Mouse (Mus musculus) c-Kit-positive CD71-positive TER-119-positive erythroid progenitor cells, embryonic 14.5 days (primary cell): ENCODE measurements around the gene Pigv.
"Not testable (repeated sequence)": the region's sequence is repeated elsewhere in the genome, so short reads cannot be mapped to it uniquely, and the experiment has no call there.

ENCODE experiments used
- DNase-seq: peaks from one replicate; pipeline ENCODE4 v3.0.0-alpha.2; 2013; ENCODE audit warnings: low spot score

The Pigv gene

DNA sequence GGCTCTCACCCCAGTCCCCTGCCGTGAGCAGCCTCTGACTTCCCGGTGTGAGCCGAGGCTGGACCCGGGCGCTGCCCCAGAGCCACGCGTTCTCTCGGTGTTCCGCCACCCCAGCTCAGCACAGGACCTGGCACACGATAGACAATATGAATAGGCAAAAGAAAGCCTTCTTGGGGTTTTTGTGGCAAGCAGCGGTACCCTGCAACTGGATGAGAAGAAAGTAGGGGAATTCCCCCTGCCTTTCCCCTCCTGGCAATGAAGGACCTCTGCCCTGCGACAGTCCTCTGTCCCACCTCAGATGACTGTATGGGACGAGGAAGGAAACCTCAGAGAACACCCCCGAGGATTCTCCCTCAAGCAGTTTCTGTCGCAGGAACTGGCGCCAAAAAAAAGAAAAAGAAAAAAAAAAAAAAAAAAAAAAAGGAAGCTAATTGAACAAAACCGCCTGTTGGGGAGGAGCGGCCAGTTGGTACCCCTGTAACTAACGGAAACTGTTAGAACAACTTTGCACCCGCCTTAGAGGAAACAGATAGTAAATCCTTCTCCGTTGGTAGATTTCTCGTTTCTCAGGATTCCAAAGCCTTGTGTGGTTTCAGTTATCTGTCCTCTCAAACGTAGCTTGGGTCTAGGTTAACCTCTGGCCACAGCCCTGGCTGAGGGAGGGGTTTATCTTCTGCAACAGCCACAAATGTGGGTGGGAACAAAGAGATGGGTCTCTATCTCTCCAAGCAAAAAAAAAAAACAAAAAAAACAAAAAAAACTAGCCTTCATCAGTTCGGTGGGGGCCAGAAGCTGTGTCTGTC lies 599 bp upstream of the Pigv start:
- peak; percentile 77 for DNase-seq

DNA sequence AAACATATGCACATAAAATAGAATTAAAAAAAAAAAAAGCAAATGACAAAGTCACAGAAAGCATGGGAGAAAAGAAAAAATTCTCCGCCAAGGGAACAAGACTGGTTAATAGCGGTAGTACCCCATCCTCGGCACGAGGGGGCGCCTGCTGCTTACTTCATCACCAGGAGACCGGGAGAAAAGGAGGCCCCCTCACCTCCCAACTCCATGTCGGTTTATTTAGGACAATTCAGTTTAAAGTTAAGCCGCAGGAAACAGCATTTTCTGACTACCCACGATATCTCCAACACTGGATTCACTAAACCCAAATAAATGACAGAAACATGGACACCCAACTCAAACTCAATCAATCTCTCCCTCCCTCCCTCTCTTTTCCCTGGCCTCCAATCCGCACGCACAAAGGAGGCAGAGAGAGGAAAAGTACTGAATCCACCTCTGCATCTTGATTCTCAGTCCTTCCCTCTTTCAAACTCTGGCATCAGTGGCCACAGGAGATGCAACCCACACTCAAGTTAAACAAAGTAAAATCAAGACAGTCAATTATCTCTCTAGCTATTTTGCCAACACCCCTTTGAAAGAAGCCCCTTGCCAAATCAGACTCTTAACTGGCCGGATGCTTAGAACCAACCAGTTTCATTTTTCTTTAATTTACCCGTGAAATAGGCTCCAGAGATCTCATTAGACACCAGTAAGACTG lies 1.1 kb downstream of the Pigv start:
- DNase-seq: peak; percentile 77

GRCm38 (mm10) chr4:133669652-133670210 lies 2.7 kb downstream of the Pigv start:
- DNase-seq: no peak

DNA sequence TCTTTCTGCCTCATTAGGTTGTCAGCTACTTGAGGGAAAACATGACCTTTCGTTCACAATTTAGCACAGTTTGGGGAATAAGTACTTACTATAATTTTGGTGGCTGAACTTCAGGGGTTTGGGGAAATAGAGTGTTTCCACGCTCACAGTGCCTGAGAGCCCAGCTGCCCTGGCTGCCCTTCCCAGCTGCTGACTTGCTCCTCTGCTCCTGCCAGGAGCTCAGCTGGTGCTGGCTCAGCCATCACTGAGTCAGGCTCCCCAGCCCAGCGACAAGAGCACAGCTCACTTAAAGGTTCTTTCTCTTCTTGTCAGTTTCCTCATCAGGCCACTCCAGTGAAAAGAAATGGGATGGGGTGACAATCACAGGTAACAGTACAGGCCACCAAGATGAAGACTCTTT lies 3.9 kb downstream of the Pigv start:
- no peak for DNase-seq

GRCm38 (mm10) chr4:133666199-133666598 lies 6.2 kb downstream of the Pigv start:
- no peak for DNase-seq

GRCm38 (mm10) chr4:133665118-133665517 lies 7.3 kb downstream of the Pigv start:
- no peak for DNase-seq

GRCm38 (mm10) chr4:133662945-133663344 lies 9.5 kb downstream of the Pigv start:
- no peak for DNase-seq

DNA sequence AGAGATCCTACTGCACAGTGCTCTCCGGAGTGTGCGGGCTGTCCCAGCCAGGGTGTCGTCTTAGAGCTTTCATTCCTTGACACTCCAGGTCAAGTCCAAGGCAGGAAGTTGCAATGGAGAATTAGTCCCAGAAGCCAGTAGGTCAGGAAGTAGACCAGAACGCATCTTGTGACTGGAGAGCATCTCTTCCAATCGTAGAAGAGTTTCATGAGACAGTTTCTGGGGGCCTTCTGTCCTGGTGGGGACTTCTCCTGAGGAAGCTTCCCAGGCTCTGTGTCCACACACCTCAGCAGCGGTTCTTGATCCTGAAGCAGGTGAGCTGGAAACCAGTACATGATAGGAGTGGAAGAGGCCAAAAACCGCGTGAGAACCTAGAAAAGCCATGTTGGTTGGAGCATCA lies 10.0 kb downstream of the Pigv start:
- DNase-seq: no peak

DNA sequence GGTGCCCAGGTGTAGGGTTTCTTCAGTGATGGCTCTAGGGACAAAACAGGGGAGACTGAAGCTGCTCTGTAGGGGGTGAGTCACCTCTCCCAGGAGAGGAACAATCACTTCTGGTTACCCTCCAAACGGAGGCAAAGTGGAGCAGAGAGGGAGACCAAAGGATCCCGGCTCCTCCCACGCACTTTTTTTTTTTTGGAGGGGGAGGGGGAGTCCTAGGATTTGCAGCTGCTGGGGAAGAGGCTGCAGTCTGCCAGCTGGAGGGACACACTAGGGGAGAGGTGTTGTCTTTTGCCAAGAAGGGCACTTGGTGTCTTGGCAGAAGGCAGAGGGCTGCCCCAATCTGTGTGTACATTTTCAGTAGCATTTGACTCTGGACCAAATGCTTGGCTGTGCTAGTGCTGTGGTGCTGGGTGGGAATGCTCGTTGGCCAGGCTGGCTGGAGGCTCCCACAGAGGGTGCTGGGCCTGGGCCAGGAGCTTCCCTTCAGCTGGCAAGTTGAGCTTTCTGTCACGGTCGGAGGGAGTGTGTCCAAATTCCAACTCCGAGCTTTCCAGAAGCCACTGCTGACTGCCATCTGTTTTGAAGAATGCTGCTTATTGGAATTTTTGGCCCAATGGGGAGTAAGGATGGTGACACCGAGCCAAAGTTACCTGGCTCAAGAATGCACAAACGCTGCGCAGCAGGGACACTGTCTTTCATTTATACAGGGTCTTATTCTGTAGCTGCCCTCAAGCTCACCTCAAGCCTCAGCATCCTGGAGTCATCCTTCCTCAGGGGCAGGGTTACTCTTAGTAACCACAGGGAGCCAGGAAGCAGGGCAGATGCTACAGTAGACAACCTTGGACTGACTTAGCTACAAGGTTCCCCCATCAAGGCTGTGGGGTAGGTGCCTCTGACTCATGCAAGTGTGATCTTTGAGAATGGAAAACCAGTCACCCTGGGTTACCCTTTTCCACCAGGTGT lies 12.0 kb downstream of the Pigv start:
- no peak for DNase-seq

DNA sequence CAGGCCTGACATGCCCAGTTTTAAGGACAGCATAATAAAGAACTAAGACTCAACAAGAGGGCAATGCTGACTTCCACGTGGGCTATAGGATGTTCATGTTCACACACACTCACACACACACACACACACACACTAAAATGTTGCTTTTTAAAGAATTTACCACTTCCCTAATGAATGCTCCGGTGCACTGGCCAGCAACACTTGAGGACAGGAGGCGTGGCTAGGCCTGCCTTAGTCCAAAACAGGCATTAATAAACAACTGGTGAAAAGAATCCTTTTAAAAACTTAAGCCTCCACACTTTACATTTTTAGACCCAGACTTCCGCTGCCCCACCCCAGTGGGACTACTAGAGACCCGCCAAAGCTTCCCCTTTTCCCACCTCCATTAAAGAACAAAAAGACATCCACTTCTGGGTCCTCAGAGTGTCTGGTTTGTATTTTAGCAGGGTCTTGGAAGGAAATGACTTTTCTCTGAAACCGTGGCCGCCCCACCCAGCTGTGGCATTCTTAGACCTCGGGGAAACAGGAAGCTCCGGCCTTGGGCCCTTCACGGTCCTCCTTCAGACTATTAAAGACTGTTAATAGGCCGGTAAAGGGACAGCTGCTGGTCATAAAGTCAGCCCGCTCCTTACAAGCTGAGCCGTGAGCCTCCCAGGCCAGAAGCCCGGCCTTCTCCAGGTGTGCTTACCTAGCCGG lies 12.8 kb downstream of the Pigv start:
- DNase-seq: no peak

DNA sequence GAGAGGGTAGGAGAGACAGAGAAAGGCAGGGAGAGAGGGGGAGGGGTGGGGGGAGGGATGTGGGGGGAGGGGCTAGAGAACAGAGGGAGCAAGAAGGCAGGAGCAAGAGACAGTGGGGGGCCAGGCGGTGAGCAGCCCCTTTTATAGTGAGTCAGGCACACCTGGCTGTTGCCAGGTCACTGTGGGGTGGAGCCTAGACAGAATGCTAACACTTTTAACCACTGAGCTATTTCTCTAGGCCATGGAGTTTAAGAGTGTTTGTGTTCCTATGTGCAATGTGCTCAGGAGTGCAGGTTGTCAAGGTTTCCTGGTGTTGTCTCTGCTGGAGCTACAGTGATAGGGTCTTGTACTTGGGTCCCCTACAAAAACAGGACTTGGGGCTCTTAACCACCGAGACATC lies 13.7 kb downstream of the Pigv start:
- DNase-seq: no peak

GRCm38 (mm10) chr4:133657829-133658458 lies 14.5 kb downstream of the Pigv start:
- DNase-seq: no peak

DNA sequence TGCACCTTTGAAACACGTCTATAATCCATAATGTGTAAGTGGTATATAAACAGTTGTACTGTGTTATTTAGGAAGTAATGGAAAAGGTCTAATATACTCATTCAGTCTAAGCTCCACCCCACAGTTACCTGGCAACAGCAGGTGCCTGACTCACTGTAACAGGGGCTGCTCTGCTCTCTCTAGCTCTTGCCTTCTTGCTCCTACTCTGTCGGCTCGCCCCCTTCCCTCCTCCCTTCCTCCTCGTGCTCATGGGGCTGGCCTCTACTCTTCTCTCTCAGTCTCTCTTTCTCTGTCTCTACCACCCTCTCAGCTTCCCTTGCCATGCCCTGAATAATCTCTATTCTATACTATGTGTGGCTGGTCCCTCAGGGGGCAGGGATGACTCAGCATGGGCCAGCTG lies 15.4 kb downstream of the Pigv start:
- no peak for DNase-seq

- DNase-seq: no peak
These were observed 16.2 kb downstream of the Pigv start for GRCm38 (mm10) chr4:133656294-133656693.

DNA sequence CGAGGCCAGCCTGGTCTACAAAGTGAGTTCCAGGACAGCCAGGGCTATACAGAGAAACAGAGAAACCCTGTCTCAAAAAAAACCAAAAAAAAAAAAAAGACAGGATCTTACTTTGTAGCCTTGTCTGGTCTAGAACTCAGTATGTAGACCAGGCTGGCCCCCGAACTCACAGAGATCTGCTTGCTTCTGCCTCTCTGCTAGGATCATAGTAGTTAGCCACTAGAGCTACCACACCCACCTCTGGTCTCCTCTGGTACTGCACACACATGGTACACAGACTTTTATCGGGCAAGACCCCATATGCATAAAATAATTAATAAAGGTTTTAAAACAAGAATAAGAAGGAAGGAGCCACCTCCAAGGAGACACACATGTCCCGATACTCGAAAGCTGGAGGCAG lies 18.4 kb downstream of the Pigv start:
- not testable (repeated sequence) for DNase-seq

DNA sequence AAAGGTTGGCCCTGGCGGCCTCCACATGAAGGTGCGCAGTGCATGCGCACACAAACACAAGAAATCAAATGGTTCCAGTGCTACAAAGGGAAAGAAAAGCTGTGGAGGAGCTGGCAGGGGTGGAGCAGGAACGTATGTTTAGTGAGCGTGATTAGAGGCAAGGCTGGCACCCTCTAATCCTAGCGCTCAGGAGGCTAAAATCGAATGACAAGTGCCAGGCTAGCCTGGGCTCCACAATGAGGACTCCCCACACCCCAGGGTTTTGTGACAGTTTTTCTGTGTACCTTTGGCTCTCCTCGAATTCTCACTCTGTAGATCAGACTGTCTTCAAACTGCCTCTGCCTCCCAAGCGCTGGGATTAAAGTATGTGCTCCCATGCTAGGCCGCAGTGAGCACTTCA lies 19.7 kb downstream of the Pigv start:
- no peak for DNase-seq

- DNase-seq: no peak
These were observed 20.5 kb downstream of the Pigv start for GRCm38 (mm10) chr4:133651986-133652385.

DNA sequence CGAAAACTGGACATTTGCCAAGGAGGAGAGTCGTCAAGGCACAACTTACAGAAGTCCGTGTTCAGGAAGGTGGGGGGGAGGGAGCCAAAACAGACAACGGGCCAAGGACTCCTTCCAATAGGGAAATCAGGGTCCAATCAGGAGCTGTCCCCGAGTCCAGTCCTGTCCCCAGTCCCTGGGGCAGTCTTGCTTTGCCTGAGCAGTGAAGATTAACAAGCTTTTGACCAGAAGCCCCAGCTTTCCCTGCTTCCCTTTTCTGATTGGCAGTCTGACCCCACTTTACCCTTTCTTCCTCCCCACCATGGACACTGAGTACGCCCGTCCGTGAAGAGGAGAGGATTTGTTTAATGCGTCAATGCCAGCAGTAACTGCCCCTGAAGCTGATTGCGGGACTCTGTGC lies 21.0 kb downstream of the Pigv start:
- DNase-seq: no peak

DNA sequence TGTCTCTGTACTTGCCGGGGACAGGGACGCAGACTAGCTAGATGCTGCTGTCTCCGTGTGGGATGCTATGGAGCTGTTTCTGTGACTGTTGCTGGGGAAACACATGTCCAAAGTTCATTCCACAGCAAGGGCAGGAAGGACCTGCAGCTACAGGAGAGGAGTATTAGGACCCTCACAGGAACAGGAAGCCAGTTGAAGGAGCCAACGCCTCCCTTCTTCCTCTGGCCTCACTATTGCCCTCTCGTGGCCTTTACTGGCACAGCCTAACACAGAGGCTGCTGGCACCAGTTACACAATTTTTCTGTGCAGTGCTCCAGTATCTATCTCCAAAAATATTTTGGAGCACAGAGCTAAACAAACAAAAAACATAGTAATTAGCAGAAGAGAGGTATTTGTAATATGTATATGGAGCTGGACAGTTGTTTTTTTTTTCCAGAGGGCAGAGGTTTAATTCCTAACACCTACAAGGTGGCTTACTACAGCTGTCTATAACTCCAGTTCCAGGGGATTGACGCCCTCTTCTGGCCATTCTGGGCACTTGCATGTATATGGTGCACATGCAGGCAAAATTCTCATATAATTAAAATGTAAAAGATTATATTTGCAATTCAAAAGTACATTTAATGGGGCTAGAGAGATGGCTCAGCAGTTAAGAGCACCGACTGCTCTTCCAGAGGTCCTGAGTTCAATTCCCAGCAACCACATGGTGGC lies 22.3 kb downstream of the Pigv start, which contains the start of gene Zdhhc18:
Zdhhc18 (minus strand) TSS at position 166 of the 711 bp plus-strand sequence.
- DNase-seq: peak; percentile 74

DNA sequence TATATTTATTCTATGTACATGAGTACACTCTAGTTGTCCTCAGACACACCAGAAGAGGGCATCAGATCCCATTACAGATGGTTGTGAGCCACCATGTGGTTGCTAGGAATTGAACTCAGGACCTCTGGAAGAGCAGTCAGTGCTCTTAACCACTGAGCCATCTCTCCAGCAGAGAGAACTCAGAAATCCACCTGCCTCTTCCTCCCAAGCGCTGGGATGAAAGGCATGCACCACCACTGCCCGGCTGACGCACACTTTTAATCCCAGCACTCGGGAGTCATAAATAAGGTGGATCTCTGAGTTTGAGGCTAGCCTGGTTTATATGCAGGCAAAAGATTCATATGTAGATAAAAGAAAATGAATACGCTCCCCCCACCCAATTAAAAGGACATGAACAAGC lies 23.0 kb downstream of the Pigv start:
- not testable (repeated sequence) for DNase-seq
